Mouse (Mus musculus) left cerebral cortex, postnatal 14 days (tissue): Measurements from ENCODE around the gene Nmnat3. TPM values are rescaled to one million over a fixed set of nuclear protein-coding genes. Genes with fewer than 3 reads are reported as not detected.

Experiments
- DNase-seq, 2 experiments: peaks; one replicate each; pipeline ENCODE4 v3.0.0; 2021 to 2022; ENCODE audit warnings: low spot score in 2 of 2, mixed read lengths in 1 of 2
- intact Hi-C: fragments of 180-260 bp; cut with DNase I; formaldehyde crosslinking; loops from one replicate; pipeline ENCODE4 v1.15.1; 2025
- total RNA-seq, 2 experiments: library from RNA; stranded (reverse); gene quantifications; 2 replicates each; pipeline ENCODE4 v1.2.3; 2021

The Nmnat3 gene
- total RNA-seq, 2 experiments from 2014 or later: 0.48 to 1.0 TPM

- peak in 1 of 2 experiments; percentile 45 for DNase-seq
- intact Hi-C loops: no loop called here
Observed at GRCm38 (mm10) chr9:98442638-98443037, 155.4 kb downstream of the Nmnat3 start.

- no peak for DNase-seq
- intact Hi-C loops: no loop called here
Observed at GRCm38 (mm10) chr9:98445359-98446149, 158.3 kb downstream of the Nmnat3 start.

GRCm38 (mm10) chr9:98450976-98451375 is 163.7 kb downstream of the Nmnat3 start:
- intact Hi-C loops: no loop called here
- DNase-seq: peak in 1 of 2 experiments; percentile 33

GRCm38 (mm10) chr9:98466709-98467108 is 179.5 kb downstream of the Nmnat3 start:
- intact Hi-C loops: no loop called here
- no peak for DNase-seq

Other genes with a start within 250 kb of the Nmnat3 start
- gene Rbp1, start 135.5 kb downstream of the Nmnat3 start, total RNA-seq: 1 to 10 TPM; 6.7 to 6.8 TPM
- not detected for gene Rbp2, start 198.7 kb downstream of the Nmnat3 start, total RNA-seq